Mouse (Mus musculus) heart, adult 2 months (tissue): ENCODE measurements around the gene Lst1. TPM values are rescaled to one million over a fixed set of nuclear protein-coding genes. Genes with fewer than 3 reads are reported as not detected.
A peak's percentile ranks its signal among the peaks of the same experiment; 100 is the strongest.

ENCODE experiments used
- DNase-seq, 2 experiments: peaks; one replicate each; pipeline ENCODE4 v3.0.0; 2021
- H3K27ac ChIP-seq: fragments of 200-600 bp; 2 replicates; pipeline ENCODE4 v1.8.1; 2022
- H3K27me3 ChIP-seq: fragments of 200-500 bp; 2 replicates; pipeline ENCODE4 v1.6.1; 2012; ENCODE audit warnings: mild to moderate bottlenecking, low read length, inconsistent platforms, mixed read lengths; ENCODE audit not compliant: control insufficient read depth, insufficient read depth
- H3K36me3 ChIP-seq: fragments of 200-500 bp; 2 replicates; pipeline ENCODE4 v1.6.1; 2012; ENCODE audit warnings: low read length, inconsistent platforms; ENCODE audit not compliant: control insufficient read depth, insufficient read depth
- H3K4me1 ChIP-seq: fragments of 200-500 bp; 2 replicates; pipeline ENCODE4 v1.6.1; 2011; ENCODE audit warnings: low read length; ENCODE audit not compliant: control insufficient read depth, insufficient read depth
- H3K4me3 ChIP-seq: fragments of 200-600 bp; 2 replicates; pipeline ENCODE4 v1.8.1; 2022
- H3K79me2 ChIP-seq: fragments of 200-500 bp; replicated peaks from 2 replicates; pipeline ENCODE4 v1.6.1; 2012; ENCODE audit warnings: mild to moderate bottlenecking, inconsistent platforms, low read length, moderate library complexity, mixed read lengths; ENCODE audit not compliant: control insufficient read depth, insufficient read depth
- H3K9ac ChIP-seq: fragments of 200-500 bp; 2 replicates; pipeline ENCODE4 v1.6.1; 2012; ENCODE audit warnings: low read depth, mild to moderate bottlenecking, control low read depth, inconsistent platforms, low read length, mixed read lengths
- CTCF ChIP-seq: fragments of 200-600 bp; IDR thresholded peaks from 2 replicates; pipeline ENCODE4 v1.8.1; 2022; ENCODE audit warnings: antibody characterized with exemption, mild to moderate bottlenecking, moderate library complexity
- EP300 ChIP-seq: fragments of 200-500 bp; IDR thresholded peaks from 2 replicates; pipeline ENCODE4 v1.6.1; 2011; ENCODE audit warnings: low read depth, low read length, control low read depth; ENCODE audit not compliant: insufficient read depth
- POLR2A ChIP-seq: fragments of 200-500 bp; IDR thresholded peaks from 2 replicates; pipeline ENCODE4 v1.6.1; 2011; ENCODE audit warnings: mild to moderate bottlenecking, low read depth, low read length, control low read depth; ENCODE audit not compliant: insufficient read depth
- WGBS: fragments of 180-500 bp; shearing (Covaris S2); methylation state at CpG from one replicate; pipeline ENCODE4 v1.1.7; 2018; 5-methylcytosine and 5-hydroxymethylcytosine counted together
- intact Hi-C: fragments of 180-260 bp; cut with DNase I; formaldehyde crosslinking; loops from one replicate; pipeline ENCODE4 v1.15.1; 2025
- polyA plus RNA-seq: library from polyadenylated mRNA; depleted of rRNA; stranded (reverse); fragments of >200 nt; gene quantifications from 2 replicates; pipeline ENCODE4 v1.2.3, GENCODE M21; 2012
- total RNA-seq, 2 experiments: library from RNA; stranded (reverse); gene quantifications; 2 replicates each; pipeline ENCODE4 v1.2.3; 2021

Gene Lst1
- total and polyA plus RNA-seq, 3 experiments, result 4.1 to 11.3 (median 4.5) TPM

DNA sequence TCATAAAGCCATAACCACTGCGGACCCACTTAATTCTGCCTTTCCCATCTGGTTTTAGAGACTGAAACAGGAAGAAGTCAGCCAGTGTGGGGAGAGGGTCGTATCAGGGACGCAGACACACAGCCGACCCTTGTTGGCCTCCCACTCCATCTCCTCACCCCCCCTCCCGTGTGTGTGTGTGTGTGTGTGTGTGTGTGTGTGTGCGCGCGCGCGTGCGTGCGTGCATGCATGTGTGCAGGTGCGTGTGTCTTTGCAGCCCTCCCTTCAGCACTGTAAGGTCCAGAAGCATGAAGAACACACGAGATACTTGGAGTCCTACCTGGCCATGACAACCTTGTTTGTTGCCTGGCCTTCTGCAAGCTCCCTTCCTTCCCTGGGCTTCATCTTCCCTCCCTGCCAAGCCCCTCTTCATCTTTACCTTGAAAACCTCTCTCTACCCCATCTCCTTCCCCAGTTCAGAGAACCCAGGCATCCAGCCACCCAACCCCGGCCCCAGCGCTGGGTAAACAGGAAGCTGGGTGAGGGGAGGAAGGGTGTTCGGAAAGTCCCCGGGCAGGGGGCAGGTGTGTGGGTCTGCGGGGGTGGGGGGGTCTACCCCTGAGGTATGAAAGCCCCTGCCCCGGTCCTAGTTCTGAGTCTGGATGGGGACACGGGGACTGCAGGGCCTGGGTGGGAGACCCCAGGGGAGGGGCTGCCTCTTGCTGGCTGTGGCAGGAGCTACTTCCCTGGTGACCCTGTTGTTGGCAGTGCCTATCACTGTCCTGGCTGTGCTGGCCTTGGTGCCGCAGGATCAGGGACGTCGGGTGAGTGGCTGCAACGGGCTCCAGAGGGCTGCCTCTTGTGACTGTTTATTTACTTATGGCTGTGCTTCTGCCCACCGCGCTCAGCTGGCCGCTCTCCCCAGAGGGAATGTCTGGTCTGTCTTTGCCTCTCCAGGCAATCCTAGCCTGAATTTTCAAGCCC is 5.9 kb upstream of the Lst1 start, which contains the start of gene Ltb:
Gene Ltb (plus strand): TSS at position 559 of the 963 bp plus-strand sequence.
- no peaks in the 10 kb centered on the region for H3K79me2 ChIP-seq
- no peaks in the 10 kb centered on the region for H3K36me3 ChIP-seq
- H3K4me3 ChIP-seq, result peak within 1 kb of the TSS; percentile 60
- no peaks in the 10 kb centered on the region; the same call in 1 of the 2 replicates for H3K27me3 ChIP-seq
- intact Hi-C loops, result no loop called here
- peaks cover 2% of the 10 kb centered on the region for H3K4me1 ChIP-seq
- peak in 1 of 2 experiments; percentile 65 for DNase-seq
- no peak within 1 kb of the TSS; the same call in 1 of the 2 replicates for H3K9ac ChIP-seq
- H3K27ac ChIP-seq, result no peak within 1 kb of the TSS; the same call in 1 of the 2 replicates
- TF ChIP-seq POLR2A (no peak), CTCF (no peak), EP300 (no peak)
- 58% methylated on average over 27 of the region's 28 CpGs for WGBS

DNA sequence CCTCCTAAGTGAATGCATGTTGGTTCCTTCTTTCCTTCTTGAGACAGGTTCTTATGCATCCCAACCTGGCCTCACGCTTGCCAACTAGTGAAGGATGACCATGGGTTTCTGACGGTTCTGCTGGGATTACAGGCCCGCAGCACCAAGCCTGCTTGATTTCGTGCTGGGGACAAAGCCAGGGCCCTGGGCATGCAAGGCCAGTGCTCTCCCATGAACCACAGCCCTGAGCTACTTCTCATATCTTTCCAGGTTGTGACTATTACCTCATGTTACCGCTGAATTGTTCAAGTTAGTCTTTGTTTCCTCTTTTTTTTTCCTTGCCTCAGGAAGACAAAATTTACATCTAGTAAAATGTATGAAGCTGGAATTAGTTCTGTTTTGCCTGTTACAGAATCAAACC is 4.7 kb upstream of the Lst1 start:
- 80% methylated on average over 5 of the region's 5 CpGs for WGBS
- intact Hi-C loops, result no loop called here
- no peak for DNase-seq
- Histone ChIP-seq H3K9ac (no peak overlapping the region), H3K79me2 (no peaks in the 10 kb centered on the region), H3K27me3 (no peaks in the 10 kb centered on the region; the same call in 1 of the 2 replicates), H3K27ac (no peak overlapping the region), H3K36me3 (no peaks in the 10 kb centered on the region), H3K4me1 (peaks cover 2% of the 10 kb centered on the region), H3K4me3 (no peak overlapping the region)
- TF ChIP-seq EP300 (no peak), CTCF (no peak), POLR2A (no peak)

- no peaks in the 10 kb centered on the region for H3K36me3 ChIP-seq
- no peak overlapping the region for H3K27ac ChIP-seq
- H3K4me1 ChIP-seq, result peaks cover 2% of the 10 kb centered on the region
- TF ChIP-seq POLR2A (no peak), CTCF (0 out of 2 replicates have a peak, but pooled peaks have one; percentile 11)
- no peaks in the 10 kb centered on the region for H3K79me2 ChIP-seq
- no peaks in the 10 kb centered on the region; the same call in 1 of the 2 replicates for H3K27me3 ChIP-seq
- DNase-seq, result no peak
- WGBS, result 69% methylated on average over 2 of the region's 2 CpGs
- intact Hi-C loops, result no loop called here
- no peak overlapping the region for H3K4me3 ChIP-seq
- H3K9ac ChIP-seq, result no peak overlapping the region
These were observed 3.5 kb upstream of the Lst1 start for GRCm38 (mm10) chr17:35191723-35192122.

GRCm38 (mm10) chr17:35190096-35190495 is 1.9 kb upstream of the Lst1 start:
- WGBS, result 61% methylated on average over 4 of the region's 4 CpGs
- Histone ChIP-seq H3K9ac (no peak overlapping the region), H3K27me3 (no peaks in the 10 kb centered on the region), H3K27ac (no peak overlapping the region; the same call in 1 of the 2 replicates), H3K79me2 (no peaks in the 10 kb centered on the region), H3K36me3 (no peaks in the 10 kb centered on the region), H3K4me1 (no peaks in the 10 kb centered on the region; the same call in 1 of the 2 replicates), H3K4me3 (no peak overlapping the region)
- peak in 1 of 2 experiments; percentile 34 for DNase-seq
- TF ChIP-seq EP300, result no peak
- TF ChIP-seq POLR2A, result no peak
- no peak for TF ChIP-seq CTCF
- intact Hi-C loops, result no loop called here

GRCm38 (mm10) chr17:35189186-35189585 is 947 bp upstream of the Lst1 start:
- Histone ChIP-seq H3K79me2 (no peaks in the 10 kb centered on the region), H3K27me3 (no peaks in the 10 kb centered on the region), H3K9ac (no peak overlapping the region), H3K36me3 (no peaks in the 10 kb centered on the region), H3K4me3 (no peak overlapping the region), H3K4me1 (no peaks in the 10 kb centered on the region; the same call in 1 of the 2 replicates), H3K27ac (no peak overlapping the region; the same call in 1 of the 2 replicates)
- 27% methylated on average over 1 of the region's 1 CpGs for WGBS
- peak in 1 of 2 experiments; percentile 31 for DNase-seq
- intact Hi-C loops, result no loop called here
- TF ChIP-seq EP300, result no peak
- no peak for TF ChIP-seq POLR2A
- no peak for TF ChIP-seq CTCF

DNA sequence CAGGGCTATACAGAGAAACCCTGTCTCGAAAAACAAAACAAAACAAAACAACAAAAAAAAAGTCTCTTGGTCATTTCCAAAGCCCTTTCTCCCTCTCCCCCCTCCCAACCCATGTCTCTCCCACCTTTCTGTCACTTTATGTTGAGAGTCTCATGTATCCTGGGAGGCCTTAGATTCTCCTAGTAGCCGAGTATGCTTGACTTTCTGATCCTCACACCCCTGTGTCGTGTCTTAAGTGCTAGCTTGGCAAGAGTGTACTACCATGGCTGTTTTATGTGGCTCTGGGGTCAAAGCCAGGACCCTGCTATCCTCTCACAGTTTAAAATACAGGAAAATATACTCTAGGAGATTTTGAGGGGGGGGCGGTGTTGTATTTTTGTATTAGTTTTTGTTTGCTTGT is 894 bp downstream of the Lst1 start:
- H3K27me3 ChIP-seq, result no peaks in the 10 kb centered on the region
- H3K4me3 ChIP-seq, result no peak overlapping the region
- no peak for TF ChIP-seq EP300
- TF ChIP-seq POLR2A, result no peak
- no peak for TF ChIP-seq CTCF
- H3K36me3 ChIP-seq, result no peaks in the 10 kb centered on the region
- intact Hi-C loops, result no loop called here
- no peaks in the 10 kb centered on the region for H3K79me2 ChIP-seq
- no peak for DNase-seq
- 66% methylated on average over 4 of the region's 4 CpGs for WGBS
- H3K9ac ChIP-seq, result no peak overlapping the region
- no peaks in the 10 kb centered on the region; the same call in 1 of the 2 replicates for H3K4me1 ChIP-seq
- no peak overlapping the region for H3K27ac ChIP-seq
